Mouse (Mus musculus): ENCODE measurements at regions not wholly inside any gene's neighbourhood (a gene's known extent, or its start where the extent isn't known, plus 50 kb on each side); places are given as distances from the start of the nearest gene placed in this dataset.

DNA sequence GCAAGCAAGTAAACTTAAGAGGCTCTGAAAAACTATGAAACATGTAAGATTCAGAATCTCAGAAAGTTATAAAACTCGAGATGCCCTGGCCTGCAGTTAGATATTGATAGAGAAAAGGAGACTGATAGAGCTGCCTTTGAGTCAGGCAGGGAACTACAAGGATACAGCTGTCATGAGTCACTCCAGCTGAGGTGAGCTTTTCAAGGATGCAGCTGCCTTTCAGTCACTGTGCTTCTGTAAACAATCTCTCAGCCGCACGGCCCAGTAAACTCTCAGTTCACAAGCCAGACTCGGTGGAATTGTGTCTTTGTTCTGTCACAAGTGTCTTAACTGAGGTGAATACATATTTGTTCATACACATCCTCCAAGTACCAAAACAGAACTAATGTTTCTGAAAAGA is 334.9 kb upstream of the Rsrc1 start:
- in situ Hi-C loops (cut with MboI, MseI): no loop called here

DNA sequence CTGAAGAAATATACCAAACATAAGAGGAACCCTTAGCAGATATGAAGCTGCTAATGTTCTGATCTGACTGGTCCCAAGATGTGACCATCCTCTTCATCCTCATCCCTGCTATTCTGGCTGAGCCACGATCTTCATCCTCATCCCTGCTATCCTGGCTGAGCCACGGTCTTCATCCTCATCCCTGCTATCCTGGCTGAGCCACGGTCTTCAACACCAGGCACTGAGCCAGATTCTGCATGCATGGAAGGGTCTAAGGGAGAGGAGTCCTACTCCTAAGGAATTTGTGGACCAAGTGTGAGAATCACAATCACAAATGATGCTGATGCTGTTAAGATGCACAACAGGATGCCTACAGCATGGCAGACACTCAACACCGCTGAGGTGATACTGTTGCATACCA is 331.9 kb upstream of the Rsrc1 start:
- in situ Hi-C loops (cut with MboI, MseI): no loop called here

DNA sequence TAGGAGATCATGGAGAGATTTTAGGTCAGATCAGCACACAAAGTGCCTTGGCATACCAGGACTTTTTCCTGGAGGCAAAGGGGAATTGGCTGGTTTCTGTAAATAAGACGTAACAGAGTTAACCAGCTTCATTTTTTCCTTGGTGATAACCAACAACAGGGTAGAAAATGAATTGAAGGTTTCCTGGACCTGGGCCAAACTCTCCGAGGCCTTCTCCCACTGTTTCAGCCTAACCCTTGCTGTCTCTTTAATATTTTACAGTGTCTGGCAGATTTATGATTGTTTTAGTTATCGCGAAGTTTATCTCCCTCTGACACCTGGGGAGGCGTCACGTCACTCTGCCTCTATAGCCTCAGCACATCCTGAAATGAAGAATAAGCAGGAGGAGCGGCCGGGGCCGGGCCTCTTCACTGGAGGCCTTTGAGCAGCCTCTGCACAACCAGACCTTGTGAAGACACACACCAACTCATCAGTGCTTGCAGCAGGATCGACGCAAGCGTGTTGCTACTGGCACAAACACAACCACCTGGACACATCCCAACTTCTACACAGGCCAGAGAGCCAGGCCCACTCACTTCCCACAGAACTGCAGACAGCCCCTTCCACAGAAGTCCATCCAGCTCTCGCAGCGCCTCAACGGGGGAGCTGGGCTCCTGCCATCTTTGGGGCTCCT is 331.0 kb upstream of the Rsrc1 start:
- in situ Hi-C loops (cut with MboI, MseI): no loop called here

DNA sequence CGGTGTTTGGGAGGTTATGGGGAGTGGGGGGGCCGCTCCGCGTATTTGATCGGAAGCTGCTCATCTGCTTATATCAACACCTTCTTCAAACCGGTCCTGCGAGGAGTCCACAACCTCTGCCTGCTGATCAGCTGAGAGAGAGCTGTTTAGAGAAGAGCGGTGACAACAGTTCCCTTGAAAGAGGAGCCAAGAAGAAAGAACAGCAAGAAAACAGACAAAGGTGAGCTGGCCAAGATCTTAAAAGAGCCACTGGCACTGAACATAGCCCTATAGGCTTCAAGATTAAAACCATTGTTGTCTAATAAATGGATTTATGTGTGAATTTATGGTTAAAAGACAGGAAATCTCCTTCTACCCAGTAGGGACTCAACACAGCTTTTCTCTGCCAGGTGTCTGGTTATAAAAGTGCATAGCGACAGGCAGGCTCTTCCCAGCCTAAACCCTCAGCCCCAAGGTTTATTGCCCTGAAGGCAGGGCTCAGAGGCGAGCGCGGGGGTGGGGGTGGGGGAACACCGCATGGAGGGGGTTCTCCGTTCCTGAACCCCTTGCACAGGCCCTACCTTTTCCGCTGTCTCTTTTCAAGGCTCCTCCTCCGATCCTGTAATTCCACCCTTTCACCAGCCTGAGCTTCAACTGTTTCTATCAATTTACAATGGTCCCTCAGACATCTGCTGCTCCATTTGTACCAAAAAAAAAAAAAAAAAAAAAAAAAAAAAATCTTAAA is 330.3 kb upstream of the Rsrc1 start:
- in situ Hi-C loops (cut with MboI, MseI): no loop called here

DNA sequence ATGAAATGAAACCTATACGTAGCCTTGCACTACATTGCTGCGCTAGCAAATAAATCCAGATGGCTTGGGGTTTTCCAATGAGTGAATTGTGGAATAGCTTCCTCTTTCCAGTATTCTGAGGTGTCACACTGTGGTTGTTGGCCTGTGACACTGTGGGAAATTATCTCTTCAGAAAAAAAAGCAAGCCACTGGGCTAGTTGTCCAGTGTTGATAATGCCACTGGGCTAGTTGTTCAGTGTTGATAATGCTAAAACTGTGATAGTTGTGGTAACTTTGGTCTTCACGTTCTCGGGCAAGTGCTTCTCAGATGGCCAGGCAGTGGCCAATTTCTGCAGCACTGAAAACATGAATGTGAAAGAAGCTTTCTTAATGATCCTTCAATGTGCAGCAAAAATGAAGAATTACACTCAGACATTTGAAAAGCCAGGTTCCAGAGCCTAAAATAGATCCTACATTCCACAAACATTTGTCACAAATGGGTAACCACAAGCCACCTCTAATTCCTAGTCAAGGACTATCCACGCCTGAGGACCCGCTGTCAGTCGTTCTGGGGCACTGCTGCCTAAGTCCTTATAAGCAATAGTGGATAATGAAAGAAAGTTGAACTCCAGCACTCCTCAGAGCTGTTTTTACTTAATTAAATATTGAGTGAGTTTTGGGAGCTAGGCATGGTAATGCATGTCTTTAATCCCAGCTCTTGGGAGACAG is 328.9 kb upstream of the Rsrc1 start:
- in situ Hi-C loops (cut with MboI, MseI): no loop called here

DNA sequence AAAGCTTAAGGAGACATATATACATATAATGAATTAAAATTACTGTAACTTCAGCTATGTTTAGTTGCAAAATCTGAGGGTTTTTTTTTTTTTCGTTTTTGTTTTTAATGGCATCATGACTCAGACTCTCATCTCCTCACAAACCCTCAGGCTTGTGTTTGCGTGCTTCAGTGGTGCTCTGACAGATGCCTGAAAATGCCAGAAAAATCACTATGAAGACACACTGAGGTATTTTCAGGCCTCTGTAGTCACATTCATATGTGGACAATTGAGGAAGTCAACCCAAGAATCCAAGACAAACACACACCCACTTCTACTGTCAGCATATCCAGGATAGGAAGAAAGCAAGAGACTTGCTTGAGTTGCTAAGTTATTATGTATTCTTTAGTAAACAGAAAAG is 327.2 kb upstream of the Rsrc1 start:
- in situ Hi-C loops (cut with MboI, MseI): no loop called here

DNA sequence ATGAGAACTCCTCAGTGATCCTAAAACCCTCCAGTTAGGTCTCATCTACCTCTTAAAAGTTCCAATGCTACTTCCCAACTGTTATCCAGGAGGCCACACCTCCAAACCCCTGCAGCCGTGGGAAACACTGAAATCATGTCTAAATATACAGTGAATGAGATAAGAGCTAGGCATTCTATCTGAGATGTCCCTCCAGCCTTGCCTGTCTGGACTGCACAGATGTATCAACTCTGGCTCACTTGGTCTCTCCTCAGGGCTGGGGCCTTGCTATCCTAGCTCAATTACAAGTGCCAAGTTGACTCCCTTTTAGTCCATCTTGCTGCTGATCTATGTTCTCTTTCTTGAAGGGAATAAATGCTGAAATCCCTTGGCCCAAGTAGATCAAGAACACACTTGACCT is 326.3 kb upstream of the Rsrc1 start:
- in situ Hi-C loops (cut with MboI, MseI): loop anchor here in 1 of 2 experiments (5.0 kb wide), 1 partner anchor 48 kb away; no protein-coding TSS in a partner anchor

DNA sequence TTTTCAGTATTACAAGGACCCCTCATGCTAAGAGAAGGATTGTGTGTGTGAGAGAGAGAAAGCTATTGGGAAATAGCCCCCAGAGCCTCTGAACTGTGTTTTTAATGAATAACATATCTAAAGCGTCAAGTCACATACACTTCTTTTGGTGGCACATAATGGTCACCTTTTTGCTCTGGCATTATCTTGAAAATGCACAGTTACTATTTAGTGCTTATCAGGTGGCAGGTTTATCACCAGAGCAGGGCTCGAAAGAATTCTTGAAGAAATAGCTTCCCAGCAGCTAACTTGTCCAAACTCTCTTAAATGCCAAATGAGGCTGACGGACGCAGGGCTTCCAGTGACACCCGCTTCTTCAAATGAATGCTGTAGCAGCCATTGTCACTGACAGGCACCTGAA is 324.7 kb upstream of the Rsrc1 start:
- in situ Hi-C loops (cut with MboI, MseI): loop anchor here in 1 of 2 experiments (5.0 kb wide), 1 partner anchor 49 kb away; no protein-coding TSS in a partner anchor

DNA sequence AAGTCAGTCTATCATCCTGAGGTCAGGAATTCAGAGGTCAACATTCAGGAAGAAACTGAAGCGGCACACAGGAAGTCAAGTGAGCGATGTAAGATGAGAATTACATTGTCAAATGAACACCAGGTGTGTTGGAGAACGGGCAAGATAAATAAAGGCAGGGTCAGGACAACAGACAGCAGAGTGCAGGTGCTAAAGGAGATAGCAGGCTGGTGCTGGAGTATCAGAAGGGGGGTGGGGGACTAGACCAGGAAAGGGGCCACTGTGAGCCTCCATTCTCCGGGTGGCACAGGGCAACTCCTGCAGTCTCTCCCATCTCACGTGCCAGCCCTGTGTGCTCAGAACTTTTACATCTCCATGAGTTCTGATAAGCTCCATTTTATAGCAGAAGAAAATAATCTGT is 320.6 kb upstream of the Rsrc1 start:
- in situ Hi-C loops (cut with MboI, MseI): no loop called here

DNA sequence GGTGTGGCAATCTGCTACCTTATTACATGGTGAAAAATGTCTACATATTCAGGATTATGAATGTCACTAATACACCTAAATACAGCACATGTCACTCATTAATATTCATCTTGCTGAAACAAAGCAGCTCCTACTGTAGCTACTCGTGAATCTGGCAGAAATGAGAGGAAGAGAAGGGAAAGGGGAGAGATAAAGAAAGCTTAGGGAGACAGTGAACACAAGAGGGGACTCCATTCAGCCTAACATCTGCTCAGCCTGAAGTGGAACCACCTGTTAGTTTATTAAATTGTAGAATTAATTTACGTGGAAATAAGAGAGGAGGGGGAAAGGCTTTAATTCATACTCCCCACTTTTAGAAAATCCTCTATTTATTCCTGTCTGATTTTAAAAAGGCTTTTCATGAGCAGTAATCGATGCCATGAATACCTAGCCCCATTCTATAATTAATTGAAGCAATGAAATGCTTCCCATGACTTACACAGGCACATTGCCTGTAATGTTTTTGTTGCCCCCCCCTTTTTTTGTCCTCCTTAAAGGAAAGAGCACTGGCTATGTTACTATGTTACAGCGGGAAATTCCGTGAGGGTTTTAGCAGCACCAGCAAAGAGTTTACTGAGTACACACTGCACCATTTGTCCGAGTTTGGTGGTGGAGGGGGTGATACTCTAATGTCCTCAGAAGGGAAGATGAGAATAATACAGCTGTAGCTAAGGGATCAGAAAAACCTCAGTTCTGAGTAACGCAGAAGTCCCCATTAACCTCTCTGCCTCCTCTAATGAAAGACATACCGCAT is 319.2 kb upstream of the Rsrc1 start:
- in situ Hi-C loops (cut with MboI, MseI): no loop called here

DNA sequence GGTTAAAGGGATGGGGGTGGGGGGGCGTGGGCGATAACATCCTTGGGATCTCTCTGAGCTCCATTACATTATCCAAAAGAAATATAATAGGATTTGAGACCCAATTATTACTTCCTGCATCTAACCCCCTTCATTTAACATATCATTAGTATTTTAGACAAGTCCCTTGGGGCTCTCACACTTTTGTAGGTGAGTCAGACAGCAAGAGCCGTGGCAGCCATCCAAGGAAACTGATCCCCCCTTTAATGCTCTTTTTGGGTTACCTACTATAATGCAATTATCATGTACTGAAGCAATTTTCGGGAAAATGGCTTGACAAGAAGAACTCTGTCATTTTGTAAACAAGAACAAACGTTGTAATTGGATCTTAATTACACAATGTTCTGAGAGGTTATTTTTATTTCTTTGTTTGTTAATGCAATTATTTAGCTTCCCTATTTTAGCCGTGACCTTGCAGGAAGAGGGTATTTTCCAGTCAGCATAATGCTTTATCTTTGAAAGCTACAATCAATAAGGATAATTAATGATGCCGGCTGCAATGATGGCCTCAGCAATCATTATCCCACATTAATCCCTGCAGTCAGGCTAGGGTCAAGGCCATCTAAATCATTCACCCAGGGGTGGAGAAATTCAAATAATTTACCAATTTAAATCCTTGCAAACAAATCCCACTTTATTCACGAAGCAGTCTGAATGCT is 297.5 kb upstream of the Rsrc1 start:
- in situ Hi-C loops (cut with MboI, MseI): no loop called here

DNA sequence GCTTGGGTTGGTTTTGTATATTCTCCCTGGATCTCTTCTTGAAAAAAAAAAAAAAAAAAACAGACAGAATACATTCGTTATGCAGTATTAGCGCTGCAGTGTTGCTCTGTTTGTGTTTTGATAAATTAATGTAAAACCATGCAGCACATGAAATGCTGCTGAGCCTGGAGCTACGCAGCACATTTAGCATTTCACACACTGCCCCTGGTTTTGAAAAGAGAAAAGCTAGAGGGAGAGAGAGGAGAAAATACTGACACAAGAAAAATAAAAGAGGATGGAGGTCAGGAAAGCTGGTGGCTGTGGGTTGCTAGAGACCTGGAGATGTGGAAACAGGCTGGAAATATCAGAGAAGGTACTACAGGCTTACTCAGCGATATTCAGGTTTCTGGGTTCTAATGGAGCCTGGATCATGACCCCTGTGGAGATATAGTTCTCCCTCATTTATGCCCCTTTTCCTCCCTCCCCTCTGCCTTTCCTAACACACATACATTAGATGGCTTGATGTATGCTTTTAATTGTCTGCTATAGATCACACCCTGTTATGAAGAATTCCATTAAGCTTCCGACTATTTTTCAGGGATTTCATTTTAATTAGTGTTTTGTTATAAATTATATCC is 296.8 kb upstream of the Rsrc1 start:
- in situ Hi-C loops (cut with MboI, MseI): no loop called here

DNA sequence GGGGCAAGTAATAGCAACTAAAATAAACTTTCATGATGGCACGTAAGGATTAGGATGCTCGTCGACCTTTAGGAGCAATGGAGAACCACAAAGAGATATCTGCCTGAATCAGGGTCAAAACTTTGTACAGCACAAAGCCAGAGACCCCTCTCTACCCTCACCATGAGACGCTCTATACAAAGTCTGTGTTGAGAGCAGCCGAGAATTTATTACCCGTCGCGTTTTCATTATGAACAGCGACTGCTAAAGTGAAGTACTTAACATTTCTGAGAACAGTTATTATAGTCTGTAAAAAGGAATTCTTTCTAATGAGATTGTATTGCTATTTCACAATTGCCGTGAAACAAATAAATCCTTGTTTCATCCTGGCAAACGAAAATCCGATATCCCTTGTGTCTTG is 296.1 kb upstream of the Rsrc1 start:
- in situ Hi-C loops (cut with MboI, MseI): no loop called here

DNA sequence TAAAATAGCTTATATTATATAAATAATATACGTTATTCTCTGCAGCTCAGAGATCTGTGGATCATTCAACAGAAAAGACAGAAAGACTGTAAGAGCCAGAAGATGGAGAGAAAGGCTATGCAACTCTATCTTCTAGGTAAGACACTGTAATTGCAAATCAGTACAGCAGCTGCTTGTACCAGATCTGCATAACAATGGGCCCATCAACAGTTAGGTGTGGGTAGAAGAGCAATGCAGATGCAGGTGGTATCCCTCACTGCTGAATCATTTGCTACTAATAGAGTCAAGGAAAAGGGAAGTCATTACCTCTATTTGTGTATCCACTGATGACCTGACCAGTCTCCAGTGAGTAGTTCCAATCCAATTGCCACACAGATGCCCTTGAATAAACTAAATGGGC is 294.1 kb upstream of the Rsrc1 start:
- in situ Hi-C loops (cut with MboI, MseI): no loop called here

DNA sequence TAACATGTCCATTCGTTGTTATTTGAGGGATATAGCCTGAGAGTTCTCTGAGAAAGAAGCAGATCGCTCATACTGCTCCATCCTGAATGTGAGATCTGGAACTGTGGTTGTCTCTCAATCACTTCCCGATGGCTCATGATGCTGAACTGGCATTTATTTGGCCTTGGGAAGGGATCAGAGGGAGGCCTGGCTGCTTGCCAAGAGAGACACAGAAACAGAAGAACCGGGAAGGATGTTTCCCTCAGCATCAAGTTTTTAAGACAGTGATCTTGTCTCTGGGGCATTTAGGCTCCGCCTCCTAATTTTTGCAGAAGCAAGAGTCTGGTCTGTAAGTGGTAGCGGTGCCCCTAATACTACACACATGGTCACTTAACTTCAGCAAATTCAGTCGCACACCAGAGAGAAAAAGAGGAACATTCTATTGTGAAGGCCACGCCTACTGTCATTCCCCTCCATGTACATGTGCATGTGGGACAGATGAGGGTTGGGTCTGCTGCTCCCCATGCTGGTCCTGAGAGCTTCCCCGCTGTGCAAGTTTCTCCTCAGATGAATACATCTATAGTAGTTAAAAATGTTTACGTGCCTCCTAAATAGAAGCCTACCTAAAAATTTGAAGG is 290.2 kb upstream of the Rsrc1 start:
- in situ Hi-C loops (cut with MboI, MseI): no loop called here

DNA sequence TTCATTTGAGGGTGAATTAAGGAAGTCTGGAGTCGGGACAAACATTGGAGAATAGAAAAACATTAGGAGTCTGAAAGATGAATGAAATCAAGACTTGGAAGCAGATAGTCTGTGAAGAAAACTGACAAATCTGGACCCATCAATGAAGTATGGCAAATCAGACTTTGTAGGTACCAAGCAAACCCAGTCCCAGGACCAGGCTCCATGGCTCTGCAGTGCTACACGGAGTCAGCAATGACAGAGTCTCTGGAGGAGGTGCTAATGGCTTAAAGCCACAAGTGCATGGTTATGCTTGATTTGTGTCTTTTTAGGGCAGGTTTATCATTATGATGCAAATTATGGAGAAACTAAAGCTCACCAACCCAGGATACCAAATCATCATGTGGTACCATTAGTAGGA is 286.1 kb upstream of the Rsrc1 start:
- in situ Hi-C loops (cut with MboI, MseI): no loop called here

DNA sequence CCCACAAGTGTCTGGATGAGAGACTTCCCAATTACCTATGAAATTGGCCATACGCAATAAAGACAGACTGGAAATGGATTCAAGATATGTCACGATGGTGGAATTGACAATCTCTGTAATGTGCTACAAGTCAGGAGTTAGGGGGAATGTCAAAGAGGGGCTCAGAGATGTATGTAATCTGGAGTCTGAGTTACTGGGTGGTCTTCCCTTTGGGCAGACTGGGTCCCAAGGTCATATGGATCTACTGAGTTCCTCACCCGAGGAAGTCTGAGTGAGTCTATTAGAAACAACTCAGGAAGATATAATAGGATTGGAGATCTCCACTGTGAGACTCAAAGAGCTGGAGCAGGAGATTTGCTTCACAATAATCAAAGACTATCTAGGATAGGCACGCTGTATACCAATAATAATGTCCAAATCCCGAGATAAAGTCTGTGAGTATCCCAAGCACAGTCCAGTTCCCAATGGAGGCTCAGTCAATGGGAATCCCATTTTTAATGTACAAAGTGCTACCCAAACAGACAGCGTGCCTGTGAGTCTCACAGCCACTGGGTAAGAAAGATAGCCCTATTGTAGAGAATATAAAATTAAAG is 285.4 kb upstream of the Rsrc1 start:
- in situ Hi-C loops (cut with MboI, MseI): no loop called here

DNA sequence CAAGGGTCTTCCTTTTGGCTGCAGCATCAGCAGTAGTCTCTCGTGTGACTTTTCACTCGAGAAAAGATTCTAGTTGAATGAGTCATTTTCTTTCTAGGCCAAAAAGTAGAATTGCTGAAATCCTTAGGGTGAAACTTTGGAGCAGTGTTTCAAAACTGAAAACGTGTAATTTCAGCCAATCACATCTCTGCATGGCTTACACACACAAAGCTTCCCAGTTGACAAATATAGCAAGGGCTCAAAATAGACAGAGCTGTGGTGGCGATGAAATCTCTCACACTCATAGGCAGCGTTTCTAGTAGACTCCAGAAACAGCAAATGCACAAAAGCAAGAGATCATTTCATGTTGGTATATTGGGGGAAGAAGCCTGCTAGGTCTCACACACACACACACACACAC is 283.1 kb upstream of the Rsrc1 start:
- in situ Hi-C loops (cut with MboI, MseI): no loop called here

DNA sequence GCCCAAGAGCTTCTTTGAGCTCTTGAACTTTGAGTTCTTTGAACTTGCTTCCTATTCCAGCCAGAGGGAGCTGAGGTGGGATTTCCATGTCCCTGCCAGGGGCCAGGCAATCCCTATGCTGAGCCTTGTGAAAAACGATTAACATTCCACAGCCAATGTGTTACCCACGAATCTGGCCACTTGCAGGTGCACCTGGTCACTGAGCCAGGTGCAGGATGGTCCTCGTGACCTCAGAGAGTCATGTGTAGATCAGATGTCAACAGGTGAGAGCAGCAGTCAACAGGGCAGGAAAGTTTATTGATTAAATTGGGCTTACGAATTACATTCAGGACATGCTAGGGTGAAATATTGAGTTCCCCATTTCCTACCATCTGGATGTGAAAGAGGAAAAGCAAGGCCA is 275.4 kb upstream of the Rsrc1 start:
- in situ Hi-C loops (cut with MboI, MseI): no loop called here

DNA sequence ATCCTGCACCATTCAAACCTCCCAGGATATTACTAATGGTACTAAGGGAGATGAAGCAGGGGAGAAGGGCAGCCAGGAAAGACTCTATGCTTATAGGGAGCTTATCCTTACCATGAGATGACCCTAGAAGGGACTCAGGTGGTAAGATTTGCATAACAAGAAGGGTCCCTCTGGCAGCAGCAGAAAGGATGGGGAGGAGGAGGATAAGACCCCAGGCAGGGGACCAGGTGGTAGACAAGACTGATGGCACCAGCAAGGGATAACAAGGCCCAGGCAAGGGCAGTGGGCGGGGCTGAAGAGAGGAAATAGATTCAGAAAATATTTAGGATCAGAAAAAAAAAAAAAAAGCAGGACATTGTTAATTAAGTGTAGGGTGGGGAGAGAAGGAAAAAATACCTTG is 245.7 kb upstream of the Rsrc1 start:
- in situ Hi-C loops (cut with MboI, MseI): no loop called here

All from T-helper 17 cell (primary cell).